Mouse (Mus musculus) splenic B cell, adult 2 months (primary cell): ENCODE measurements around the gene Ptpn21.

Experiments used
- DNase-seq: peaks from one replicate; pipeline ENCODE4 v3.0.0-alpha.2; 2011; ENCODE audit warnings: low read depth, low spot score
- H3K27me3 ChIP-seq: 2 replicates; pipeline ENCODE4 v1.6.1; 2012; ENCODE audit warnings: mild to moderate bottlenecking, low read length, moderate library complexity, mixed read lengths; ENCODE audit not compliant: control insufficient read depth, poor library complexity, insufficient read depth, severe bottlenecking
- H3K36me3 ChIP-seq: 2 replicates; pipeline ENCODE4 v1.6.1; 2012; ENCODE audit warnings: mild to moderate bottlenecking, low read length, moderate library complexity, mixed read lengths; ENCODE audit not compliant: control insufficient read depth, poor library complexity, insufficient read depth, severe bottlenecking

Ptpn21 gene

GRCm38 (mm10) chr12:98662617-98663016 is 74.6 kb downstream of the Ptpn21 start:
- H3K27me3 ChIP-seq = no peaks in the 10 kb centered on the region
- DNase-seq = no peak

GRCm38 (mm10) chr12:98656873-98657272 is 80.3 kb downstream of the Ptpn21 start:
- Histone ChIP-seq H3K36me3 (no peaks in the 10 kb centered on the region), H3K27me3 (no peaks in the 10 kb centered on the region)
- DNase-seq = no peak

More at GRCm38 (mm10) chr12:98662617-98663016, 74.6 kb downstream of the Ptpn21 start:
- H3K36me3 ChIP-seq = no peaks in the 10 kb centered on the region

GRCm38 (mm10) chr12:98644852-98645251 is 92.4 kb downstream of the Ptpn21 start:
- Histone ChIP-seq H3K27me3 (no peaks in the 10 kb centered on the region), H3K36me3 (no peaks in the 10 kb centered on the region)
- DNase-seq = peak; percentile 11

GRCm38 (mm10) chr12:98628260-98628970 is 108.8 kb downstream of the Ptpn21 start:
- no peak for DNase-seq
- Histone ChIP-seq H3K27me3 (no peaks in the 10 kb centered on the region), H3K36me3 (no peaks in the 10 kb centered on the region)

- DNase-seq = peak; percentile 81
- no peaks in the 10 kb centered on the region for H3K27me3 ChIP-seq
Observed at GRCm38 (mm10) chr12:98627392-98628259, 109.6 kb downstream of the Ptpn21 start, which contains the start of gene Spata7. TSS of gene Spata7 (plus strand) at chr12:98628157.

More at GRCm38 (mm10) chr12:98627392-98628259, 109.6 kb downstream of the Ptpn21 start, which contains the start of gene Spata7:
- no peaks in the 10 kb centered on the region for H3K36me3 ChIP-seq
